In the genomic region with DNA sequence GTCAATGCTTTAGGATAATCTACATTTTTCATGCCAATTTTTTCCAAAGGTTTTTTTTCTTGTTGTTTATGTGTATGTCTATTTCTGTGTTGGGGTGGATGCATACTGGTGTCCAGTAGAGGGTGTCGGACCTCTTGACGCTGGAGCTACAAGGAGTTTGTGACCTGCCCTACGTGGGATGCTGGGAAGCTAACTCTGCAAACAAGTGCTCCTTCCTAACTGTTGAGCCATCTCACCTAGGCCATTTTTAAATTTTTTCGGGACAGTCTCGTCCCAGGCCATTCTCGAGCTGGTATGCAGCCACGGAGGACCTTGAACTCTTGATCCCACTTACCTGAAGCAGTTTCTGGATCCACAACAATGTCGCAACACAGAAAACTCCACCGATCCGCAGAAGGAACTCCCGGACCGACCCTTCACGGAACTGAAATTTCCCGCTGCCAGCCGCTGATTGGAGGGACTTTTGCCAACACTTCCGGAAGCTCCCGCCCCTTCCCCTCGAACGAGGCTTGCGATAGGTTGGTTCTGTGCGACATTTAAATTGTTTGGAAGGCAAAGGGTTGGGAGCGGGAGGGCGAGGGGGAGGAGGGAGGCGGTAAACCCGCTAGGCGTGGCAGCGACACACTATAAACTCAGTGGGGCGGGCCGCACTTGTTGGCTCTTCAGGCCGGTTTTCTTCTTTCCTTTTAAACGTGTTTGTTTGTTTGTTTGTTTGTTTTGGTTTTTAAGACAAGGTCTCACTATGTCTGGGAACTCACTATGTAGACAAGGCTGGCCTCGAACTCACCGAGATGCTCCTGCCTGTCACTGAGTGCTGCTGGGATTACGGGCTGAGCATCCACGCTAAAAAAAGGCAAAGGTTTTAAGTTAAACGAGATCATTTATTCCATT, we compare ENCODE assay signal across 8 mouse cellular contexts. TPM values are rescaled to one million over a fixed set of nuclear protein-coding genes. Genes with fewer than 3 reads are reported as not detected.
DNase-seq lines count a peak whose midpoint lies in the region; ATAC-seq lines count a peak whose summit lies in the region.

A gene (minus strand): TSS at position 633 of the 891 bp plus-strand sequence.

- H3K4me1 ChIP-seq in brown adipose tissue, adult 24 weeks (ENCODE audit: control insufficient read depth, insufficient read depth, insufficient read length, low read length) = no peaks in the 10 kb centered on the region
- peaks cover 21% of the 10 kb centered on the region for H3K4me1 ChIP-seq in heart, embryonic 13.5 days
- peaks cover 34% of the 10 kb centered on the region for H3K4me1 ChIP-seq in liver, embryonic 12.5 days
- peaks cover 8% of the 10 kb centered on the region for H3K4me1 ChIP-seq in stomach, embryonic 15.5 days

- H3K4me3 ChIP-seq in brown adipose tissue, adult 24 weeks (ENCODE audit: insufficient read depth, low read depth, low read length) = peak within 1 kb of the TSS; percentile 64
- H3K4me3 ChIP-seq in heart, embryonic 13.5 days = peak within 1 kb of the TSS; percentile 75
- H3K4me3 ChIP-seq in liver, embryonic 12.5 days = peak within 1 kb of the TSS; percentile 74
- peak within 1 kb of the TSS; percentile 61 for H3K4me3 ChIP-seq in stomach, embryonic 15.5 days (replicated peaks)

- H3K9me3 ChIP-seq in heart, embryonic 13.5 days = no peaks in the 10 kb centered on the region
- no peaks in the 10 kb centered on the region for H3K9me3 ChIP-seq in liver, embryonic 12.5 days (replicated peaks)
- H3K9me3 ChIP-seq in stomach, embryonic 15.5 days = no peaks in the 10 kb centered on the region

- peak within 1 kb of the TSS; percentile 79 for H3K4me2 ChIP-seq in heart, embryonic 13.5 days
- H3K4me2 ChIP-seq in liver, embryonic 12.5 days = peak within 1 kb of the TSS; percentile 85
- peak within 1 kb of the TSS; percentile 59 for H3K4me2 ChIP-seq in stomach, embryonic 15.5 days

- H3K9ac ChIP-seq in heart, embryonic 13.5 days = peak within 1 kb of the TSS; percentile 83
- H3K9ac ChIP-seq in liver, embryonic 12.5 days = peak within 1 kb of the TSS; percentile 84
- H3K9ac ChIP-seq in stomach, embryonic 15.5 days = peak within 1 kb of the TSS; percentile 44; the same call in 1 of the 2 replicates

- ATAC-seq in heart, embryonic 13.5 days (ENCODE audit: extremely low read depth, insufficient number of reproducible peaks, low FRiP score, low TSS enrichment) = peak; percentile 90
- ATAC-seq in liver, embryonic 12.5 days = peak; percentile 98
- peak; percentile 97 for ATAC-seq in stomach, embryonic 15.5 days (ENCODE audit: insufficient read depth, low FRiP score, low read depth)

- DNase-seq in CD4-positive, CD25-positive, alpha-beta regulatory T cell, adult 2 months (ENCODE audit: low read depth, low spot score) = peak; percentile 95
- DNase-seq in fat pad, adult 2 months (ENCODE audit: extremely low read depth, low read depth, low spot score) = peak; percentile 47
- DNase-seq in kidney, postnatal 10 days = peak; percentile 95
- DNase-seq in natural killer cell, adult 2 months (ENCODE audit: low spot score in 2 of 2) = peak; percentile 86 to 88

- peaks cover 35% of the 10 kb centered on the region for H3K36me3 ChIP-seq in heart, embryonic 13.5 days
- H3K36me3 ChIP-seq in liver, embryonic 12.5 days = peaks cover 36% of the 10 kb centered on the region
- H3K36me3 ChIP-seq in stomach, embryonic 15.5 days = peaks cover 20% of the 10 kb centered on the region

- no peaks in the 10 kb centered on the region for H3K27me3 ChIP-seq in heart, embryonic 13.5 days (replicated peaks)
- H3K27me3 ChIP-seq in liver, embryonic 12.5 days (replicated peaks) = no peaks in the 10 kb centered on the region
- H3K27me3 ChIP-seq in stomach, embryonic 15.5 days (replicated peaks) = no peaks in the 10 kb centered on the region

- 2% methylated on average over 36 of the region's 36 CpGs for WGBS in heart, embryonic 13.5 days
- 2% methylated on average over 36 of the region's 36 CpGs for WGBS in liver, embryonic 12.5 days (ENCODE audit: insufficient replicate concordance)
- 1% methylated on average over 36 of the region's 36 CpGs for WGBS in stomach, embryonic 15.5 days

- H3K27ac ChIP-seq in brown adipose tissue, adult 24 weeks (replicated peaks; ENCODE audit: low read depth, low read length) = no peak within 1 kb of the TSS
- peak within 1 kb of the TSS; percentile 62 for H3K27ac ChIP-seq in heart, embryonic 13.5 days (replicated peaks)
- H3K27ac ChIP-seq in liver, embryonic 12.5 days = peak within 1 kb of the TSS; percentile 84
- H3K27ac ChIP-seq in stomach, embryonic 15.5 days = peak within 1 kb of the TSS; percentile 63

RNA-seq across cellular contexts. Expression of the gene that starts here (rescaled TPM):
- not detected in 2 replicates for polyA plus RNA-seq in brown adipose tissue, adult 24 weeks (2012; ENCODE audit: insufficient read depth, insufficient read length, missing spikeins)
- 31.0 and 33.4 TPM in 2 replicates for polyA plus RNA-seq in heart, embryonic 13.5 days (2015; fragmentation: Nextera tagmentation; extraction: Ambion mirVana)
- 68.0 and 73.9 TPM in 2 replicates for polyA plus RNA-seq in liver, embryonic 12.5 days (2016; fragmentation: Nextera tagmentation; extraction: Ambion mirVana)
- 37.2 and 40.6 TPM in 2 replicates for polyA plus RNA-seq in stomach, embryonic 15.5 days (2015; fragmentation: Nextera tagmentation; extraction: Ambion mirVana)

Comparison
In these comparisons a context has a peak if more than half of its experiments do, and no peak if none do; other contexts are left out.
1. RNA of the gene that starts here (polyA plus RNA-seq): 68.0 to 73.9 TPM in liver, embryonic 12.5 days, 37.2 to 40.6 TPM in stomach, embryonic 15.5 days and 31.0 to 33.4 TPM in heart, embryonic 13.5 days; not detected in brown adipose tissue, adult 24 weeks; every median in the first group is over 10 times any median in the second.
2. Peak in every context shown above with its lines, with median percentiles within 50 percentile points of each other: DNase-seq, H3K4me3 ChIP-seq, ATAC-seq, H3K4me2 ChIP-seq and H3K9ac ChIP-seq.